Mouse (Mus musculus) c-Kit-negative CD71-positive TER-119-positive erythroid progenitor cells, embryonic 14.5 days (primary cell): ENCODE results near the gene Lpin3.

Experiments used
- DNase-seq: peaks from one replicate; pipeline ENCODE4 v3.0.0-alpha.2; 2013; ENCODE audit warnings: low read depth, low spot score

Gene Lpin3

DNA sequence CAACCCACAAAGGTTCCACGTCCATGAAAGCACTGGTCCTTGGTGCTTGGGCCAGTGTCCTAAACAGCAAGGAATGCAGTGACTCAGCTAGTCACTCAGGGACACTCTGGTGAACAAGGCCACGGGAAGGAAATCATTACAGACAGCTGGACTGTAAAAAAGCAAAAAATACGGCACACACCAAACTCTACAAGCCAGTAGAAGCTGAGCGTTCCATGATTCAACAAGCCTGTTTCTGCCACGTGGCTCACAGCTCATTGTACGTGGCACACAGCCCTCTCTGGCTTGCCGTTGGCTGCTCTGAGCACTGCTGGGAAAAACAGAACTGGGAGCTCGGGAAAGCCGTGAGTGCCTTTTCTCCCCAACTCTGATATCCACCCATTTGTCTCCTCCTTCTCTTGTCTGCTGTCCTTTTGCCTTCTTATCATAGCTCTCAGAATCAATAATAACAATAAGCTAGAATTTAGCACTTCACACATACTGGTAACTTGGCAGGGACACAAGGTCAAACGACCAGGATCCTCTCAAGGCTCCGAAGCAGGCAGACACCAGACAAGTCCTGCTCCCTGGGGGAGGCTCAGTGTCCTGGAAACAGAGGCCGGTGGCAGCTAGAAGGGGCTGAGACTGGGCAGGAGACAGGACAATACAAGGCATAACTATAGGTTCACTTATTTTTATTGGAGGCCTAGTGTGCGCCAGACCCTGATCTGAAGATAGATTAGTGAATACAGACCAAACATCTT is at the start of gene Lpin3:
TSS of gene Lpin3 (plus strand) at position 218 of the 743 bp plus-strand sequence.
- DNase-seq: no peak

- DNase-seq: no peak
Measured at GRCm38 (mm10) chr2:160840838-160841237, 39.6 kb upstream of the Lpin3 start.

GRCm38 (mm10) chr2:160847664-160848063 is 32.8 kb upstream of the Lpin3 start:
- no peak for DNase-seq

- DNase-seq: no peak
Measured at GRCm38 (mm10) chr2:160848186-160848585, 32.3 kb upstream of the Lpin3 start.

GRCm38 (mm10) chr2:160849617-160850240 is 30.7 kb upstream of the Lpin3 start:
- DNase-seq: no peak

- no peak for DNase-seq
Measured at GRCm38 (mm10) chr2:160850360-160850759, 30.1 kb upstream of the Lpin3 start.

DNA sequence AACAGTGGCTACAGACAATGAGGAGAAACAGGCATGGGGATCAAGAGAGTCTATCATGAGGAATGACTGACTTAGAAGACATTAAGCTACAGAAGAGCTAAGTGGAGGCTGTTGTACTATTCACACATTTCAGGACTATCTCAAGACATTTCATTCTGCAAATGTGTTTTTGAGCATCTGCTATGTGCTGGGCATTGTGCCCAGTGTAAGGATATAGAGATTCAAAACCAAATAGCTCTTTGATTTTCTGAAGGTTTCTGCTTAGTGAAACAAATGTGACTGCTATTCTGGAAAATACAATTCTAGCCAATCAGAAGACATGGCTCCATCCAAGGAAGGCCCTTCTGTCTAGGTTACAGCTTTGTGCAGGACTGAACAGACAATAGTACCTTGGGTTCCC is 25.8 kb upstream of the Lpin3 start:
- DNase-seq: no peak

DNA sequence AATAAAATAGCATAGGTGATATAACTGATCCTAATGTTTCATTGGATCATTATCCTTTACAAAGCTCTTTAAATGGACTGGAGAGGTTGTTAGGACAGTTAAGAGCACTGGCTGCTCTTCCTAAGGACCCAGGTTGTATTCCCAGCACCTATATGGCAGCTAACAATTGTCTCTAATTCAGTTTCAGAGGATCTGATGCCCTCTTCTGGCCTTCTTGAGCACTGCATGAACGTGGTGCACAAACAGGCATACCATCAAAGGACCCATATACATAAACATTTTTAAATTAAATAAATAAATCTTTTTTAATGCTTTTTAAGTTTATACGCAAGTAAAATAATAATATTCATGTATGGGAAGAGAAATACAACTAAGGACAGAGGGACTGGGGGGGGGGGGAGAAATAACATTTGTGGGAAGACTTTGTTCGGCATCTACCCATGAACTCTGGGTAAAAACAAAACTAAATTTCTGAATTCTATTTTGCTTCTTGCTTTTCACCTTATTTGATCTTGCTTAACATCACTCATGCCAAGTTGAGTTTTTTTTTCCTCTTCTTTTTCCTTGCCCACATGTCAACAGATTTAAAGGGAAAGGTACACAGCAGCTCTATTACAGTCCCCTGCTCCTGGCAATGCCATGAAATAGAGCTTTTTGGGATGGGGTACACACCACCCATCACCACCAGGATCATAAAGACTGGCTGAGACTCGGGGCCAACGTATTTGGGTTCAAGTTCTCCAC is 23.9 kb upstream of the Lpin3 start:
- DNase-seq: no peak

- no peak for DNase-seq
Measured at GRCm38 (mm10) chr2:160860363-160860762, 20.1 kb upstream of the Lpin3 start.

- DNase-seq: no peak
Measured at GRCm38 (mm10) chr2:160864112-160864511, 16.4 kb upstream of the Lpin3 start.

- no peak for DNase-seq
Measured at GRCm38 (mm10) chr2:160865266-160865665, 15.2 kb upstream of the Lpin3 start.

GRCm38 (mm10) chr2:160869446-160869845 is 11.0 kb upstream of the Lpin3 start:
- DNase-seq: no peak

DNA sequence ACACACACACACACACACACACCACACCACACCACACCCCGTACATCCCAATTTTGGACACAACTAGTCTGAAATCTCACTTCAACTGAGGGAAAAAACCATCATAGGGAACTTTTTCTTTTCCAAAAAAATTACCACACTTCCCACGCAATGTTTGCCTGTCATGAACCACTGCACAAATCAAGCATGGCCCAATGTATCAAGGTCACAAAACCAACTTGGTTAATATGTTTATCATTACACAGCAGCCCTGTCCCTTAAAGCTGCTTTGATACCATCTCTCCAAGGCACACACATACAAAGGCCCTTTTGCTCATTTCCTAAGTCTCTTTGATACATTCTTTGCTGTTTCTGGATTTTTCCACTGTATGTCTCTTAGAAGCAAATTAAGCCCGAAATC is 9.2 kb upstream of the Lpin3 start:
- no peak for DNase-seq

DNA sequence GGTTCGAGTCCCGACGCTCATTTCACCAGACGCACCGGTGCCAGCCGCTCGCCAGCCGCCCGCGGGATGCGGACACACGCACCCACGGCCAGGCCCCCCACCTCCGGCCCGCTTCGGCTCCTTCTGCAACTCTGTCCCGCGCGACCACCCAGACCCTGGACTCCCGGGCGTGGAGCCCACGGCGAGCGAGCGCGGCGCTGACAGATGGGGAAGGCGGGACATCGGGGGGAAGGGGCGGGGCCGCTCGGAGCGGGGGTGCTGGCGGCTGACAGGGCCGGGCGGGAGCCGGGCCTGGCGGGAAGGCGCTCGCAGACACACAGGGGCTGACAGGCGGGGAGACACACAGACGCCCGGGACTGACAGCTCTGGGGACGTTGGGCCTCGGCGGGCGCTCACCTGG is 8.1 kb upstream of the Lpin3 start:
- DNase-seq: peak; percentile 40

- peak; percentile 28 for DNase-seq
Measured at GRCm38 (mm10) chr2:160872890-160873382, 7.5 kb upstream of the Lpin3 start, which contains the start of gene Zhx3. Gene Zhx3 (minus strand): TSS chr2:160872998.

- DNase-seq: no peak
Measured at GRCm38 (mm10) chr2:160874231-160874877, 6.1 kb upstream of the Lpin3 start.

DNA sequence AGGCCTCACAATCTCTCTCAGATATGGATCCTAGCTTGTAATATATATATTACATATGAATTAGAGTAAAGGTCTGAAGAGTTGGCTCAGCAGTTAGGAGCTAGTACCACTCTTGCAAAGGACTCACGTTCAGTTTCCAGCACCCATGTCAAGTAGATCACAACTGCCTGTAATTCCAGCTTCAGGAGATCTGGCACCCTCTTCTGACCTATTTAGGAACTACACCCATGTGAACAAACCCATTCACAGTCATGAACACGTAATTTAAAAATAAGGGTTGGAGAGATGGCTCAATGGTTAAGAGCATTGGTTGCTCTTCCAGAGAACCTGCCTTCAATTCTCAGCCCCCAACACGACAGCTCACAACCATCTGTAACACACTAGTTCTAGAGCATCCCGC is 4.4 kb upstream of the Lpin3 start:
- no peak for DNase-seq

DNA sequence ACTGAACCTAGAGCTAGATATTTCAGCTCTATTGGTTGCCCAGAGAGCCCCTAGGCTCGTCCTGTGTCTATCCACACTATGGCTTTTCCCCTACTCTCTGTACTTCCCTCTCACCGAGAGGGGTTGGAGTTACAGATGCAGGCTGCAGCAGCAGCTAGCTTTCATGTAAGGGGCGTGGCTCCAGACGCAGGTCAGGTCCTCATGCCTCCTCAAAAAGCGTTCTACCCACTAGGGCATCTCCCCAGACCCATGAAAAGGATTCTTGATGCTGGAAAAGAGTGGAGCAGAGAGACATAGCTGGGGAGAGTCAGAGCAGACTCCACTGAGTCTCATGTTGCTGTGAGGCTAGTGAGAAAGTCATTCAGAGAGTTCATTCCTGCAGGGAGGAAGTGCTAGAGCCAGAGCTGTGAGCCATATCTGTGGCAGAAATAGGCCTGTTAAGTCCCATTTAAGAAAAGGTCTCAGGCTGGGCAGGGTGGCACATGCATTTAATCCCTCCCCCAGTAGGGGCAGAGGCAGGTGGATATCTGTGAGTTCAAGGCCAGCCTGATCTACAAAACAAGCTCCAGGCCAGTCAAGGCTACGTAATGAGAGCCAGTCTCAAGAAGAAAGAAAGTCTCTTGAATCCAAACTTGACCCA is 1.1 kb downstream of the Lpin3 start:
- DNase-seq: no peak

- no peak for DNase-seq
Measured at GRCm38 (mm10) chr2:160882436-160882835, 2.0 kb downstream of the Lpin3 start.

DNA sequence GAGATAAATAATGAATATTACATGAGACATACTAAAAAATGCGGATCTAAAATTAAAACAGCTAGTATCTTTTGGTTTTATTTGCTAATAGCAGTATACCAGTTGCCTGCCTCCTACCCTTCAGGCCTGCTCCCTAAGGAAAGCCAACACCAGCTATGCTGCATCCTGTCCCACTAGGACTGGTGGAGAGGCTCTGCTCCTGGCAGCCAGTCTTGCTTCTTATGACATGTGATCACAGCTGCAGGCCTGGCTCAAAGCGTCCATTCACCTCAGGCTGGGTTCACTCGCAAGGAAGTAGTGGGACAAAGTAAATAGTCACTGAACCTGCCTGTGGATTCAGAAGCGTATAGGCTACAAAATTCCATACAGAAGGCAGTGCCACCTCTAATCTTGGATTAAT is 3.4 kb downstream of the Lpin3 start:
- no peak for DNase-seq

- DNase-seq: no peak
Measured at GRCm38 (mm10) chr2:160884830-160885229, 4.4 kb downstream of the Lpin3 start.
